Mouse (Mus musculus) myocyte (in vitro differentiated cells): Measurements from ENCODE around the gene Osbpl3.
A peak's percentile ranks its signal among the peaks of the same experiment; 100 is the strongest.

Experiments used
- CEBPB ChIP-seq: IDR thresholded peaks from 2 replicates; pipeline ENCODE4 v1.6.1; 2011; ENCODE audit warnings: mild to moderate bottlenecking, moderate library complexity; ENCODE audit not compliant: poor library complexity, insufficient read depth, severe bottlenecking
- E2F4 ChIP-seq: IDR thresholded peaks from one replicate; pipeline ENCODE4 v1.6.1; 2011; ENCODE audit warnings: mild to moderate bottlenecking, control low read depth, moderate library complexity; ENCODE audit not compliant: insufficient read depth
- MAX ChIP-seq: IDR thresholded peaks from one replicate; pipeline ENCODE4 v1.6.1; 2011; ENCODE audit warnings: low read depth, mild to moderate bottlenecking, control low read depth
- MYOD1 ChIP-seq, 3 experiments: IDR thresholded peaks; one replicate each; pipeline ENCODE4 v1.6.1; 2011; ENCODE audit warnings: control low read depth in 2 of 3, low read depth in 2 of 3, mild to moderate bottlenecking in 2 of 3, moderate library complexity in 1 of 3; ENCODE audit not compliant: insufficient read length in 2 of 3, control insufficient read depth in 1 of 3
- POLR2A ChIP-seq: IDR thresholded peaks from one replicate; pipeline ENCODE4 v1.6.1; 2011; ENCODE audit warnings: low read depth, mild to moderate bottlenecking, control low read depth, moderate library complexity; ENCODE audit not compliant: insufficient read length
- SRF ChIP-seq: IDR thresholded peaks from one replicate; pipeline ENCODE4 v1.6.1; 2011; ENCODE audit warnings: low read depth; ENCODE audit not compliant: control insufficient read depth, insufficient read length
- USF1 ChIP-seq: IDR thresholded peaks from one replicate; pipeline ENCODE4 v1.6.1; 2011; ENCODE audit warnings: low read depth, mild to moderate bottlenecking, control low read depth, moderate library complexity

GRCm38 (mm10) chr6:50432491-50432890 lies 23.5 kb downstream of the Osbpl3 start:
- TF ChIP-seq SRF: no peak
- TF ChIP-seq POLR2A: no peak
- no peak for TF ChIP-seq CEBPB
- no peak for TF ChIP-seq MAX
- TF ChIP-seq USF1: no peak
- peak in 2 of 3 experiments; percentile 7 to 15 for TF ChIP-seq MYOD1 (IDR thresholded peaks at IDR 0.05; ENCODE audit: control insufficient read depth in 1 of 3, insufficient read length in 2 of 3, low read depth in 2 of 3)
- no peak for TF ChIP-seq E2F4
